Mouse (Mus musculus) liver, embryonic 13.5 days (tissue): Measurements from ENCODE around the gene Wdr61. TPM values are rescaled to one million over a fixed set of nuclear protein-coding genes. Genes with fewer than 3 reads are reported as not detected.

Experiments used
- ATAC-seq: fragments of 200-750 bp; cut with Nextera tagmentation; 2 replicates; pipeline ENCODE4 v1.8.0; 2017; ENCODE audit warnings: low read depth, mild to moderate bottlenecking, moderate number of reproducible peaks, moderate library complexity
- DNase-seq: peaks from one replicate; pipeline ENCODE4 v3.0.0; 2022
- H3K27ac ChIP-seq: fragments of 300-500 bp; sonication (generic); 2 replicates; pipeline ENCODE4 v1.5.1; 2015; ENCODE audit warnings: moderate library complexity, mild to moderate bottlenecking, inconsistent platforms
- H3K27me3 ChIP-seq: fragments of 300-500 bp; sonication (generic); 2 replicates; pipeline ENCODE4 v1.6.1; 2015; ENCODE audit warnings: mild to moderate bottlenecking, inconsistent platforms
- H3K36me3 ChIP-seq: fragments of 300-500 bp; sonication (generic); 2 replicates; pipeline ENCODE4 v1.6.1; 2015; ENCODE audit warnings: mild to moderate bottlenecking, inconsistent platforms
- H3K4me1 ChIP-seq: fragments of 300-500 bp; sonication (generic); replicated peaks from 2 replicates; pipeline ENCODE4 v1.6.1; 2015; ENCODE audit warnings: inconsistent platforms
- H3K4me2 ChIP-seq: fragments of 300-500 bp; sonication (generic); 2 replicates; pipeline ENCODE4 v1.6.1; 2015; ENCODE audit warnings: inconsistent platforms, mild to moderate bottlenecking, moderate library complexity
- H3K4me3 ChIP-seq: fragments of 300-500 bp; sonication (generic); replicated peaks from 2 replicates; pipeline ENCODE4 v1.5.1; 2015; ENCODE audit warnings: mild to moderate bottlenecking, inconsistent platforms
- H3K9ac ChIP-seq: fragments of 300-500 bp; sonication (generic); 2 replicates; pipeline ENCODE4 v1.6.1; 2015; ENCODE audit warnings: mild to moderate bottlenecking, inconsistent platforms
- H3K9me3 ChIP-seq: fragments of 300-500 bp; sonication (generic); replicated peaks from 2 replicates; pipeline ENCODE4 v1.6.1; 2016; ENCODE audit warnings: inconsistent platforms
- WGBS: fragments of 180-500 bp; shearing (Covaris S2); methylation state at CpG from one replicate; pipeline ENCODE4 v1.1.7; 2015; ENCODE audit not compliant: insufficient replicate concordance; 5-methylcytosine and 5-hydroxymethylcytosine counted together
- polyA plus RNA-seq: library from polyadenylated mRNA; unstranded; fragments of >200 nt; fragmentation: Nextera tagmentation; extraction: Ambion mirVana; gene quantifications from 2 replicates; pipeline ENCODE4 v1.2.1, GENCODE M21; 2015

Gene Wdr61
- polyA plus RNA-seq, 1 experiment from 2014 or later, result 118 TPM

DNA sequence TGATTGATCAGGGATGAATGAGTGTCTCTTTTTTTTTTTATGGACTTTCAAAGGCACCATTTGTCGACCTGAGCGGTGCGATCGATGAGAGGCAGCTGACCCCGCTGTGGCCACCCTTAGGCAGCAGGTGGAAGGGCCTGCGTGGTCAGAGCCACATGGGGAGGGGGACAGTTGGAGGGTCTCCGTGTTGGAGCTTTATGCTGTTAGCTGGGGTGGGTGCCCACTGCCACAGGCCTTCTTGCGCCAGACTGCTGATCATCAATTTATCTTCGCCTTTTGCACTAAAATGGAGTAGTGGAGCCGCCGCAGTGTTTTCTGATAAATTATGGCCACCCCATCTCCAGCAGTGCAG is 18.6 kb upstream of the Wdr61 start:
- H3K4me3 ChIP-seq, result no peak overlapping the region
- H3K27me3 ChIP-seq, result peaks cover 12% of the 10 kb centered on the region; the same call in 1 of the 2 replicates
- ATAC-seq (no peak), DNase-seq (no peak)
- H3K9me3 ChIP-seq, result no peaks in the 10 kb centered on the region
- H3K4me1 ChIP-seq, result no peaks in the 10 kb centered on the region
- no peaks in the 10 kb centered on the region for H3K36me3 ChIP-seq
- WGBS, result 61% methylated on average over 11 of the region's 11 CpGs
- no peak overlapping the region for H3K9ac ChIP-seq
- H3K27ac ChIP-seq, result no peak overlapping the region
- no peak overlapping the region for H3K4me2 ChIP-seq

DNA sequence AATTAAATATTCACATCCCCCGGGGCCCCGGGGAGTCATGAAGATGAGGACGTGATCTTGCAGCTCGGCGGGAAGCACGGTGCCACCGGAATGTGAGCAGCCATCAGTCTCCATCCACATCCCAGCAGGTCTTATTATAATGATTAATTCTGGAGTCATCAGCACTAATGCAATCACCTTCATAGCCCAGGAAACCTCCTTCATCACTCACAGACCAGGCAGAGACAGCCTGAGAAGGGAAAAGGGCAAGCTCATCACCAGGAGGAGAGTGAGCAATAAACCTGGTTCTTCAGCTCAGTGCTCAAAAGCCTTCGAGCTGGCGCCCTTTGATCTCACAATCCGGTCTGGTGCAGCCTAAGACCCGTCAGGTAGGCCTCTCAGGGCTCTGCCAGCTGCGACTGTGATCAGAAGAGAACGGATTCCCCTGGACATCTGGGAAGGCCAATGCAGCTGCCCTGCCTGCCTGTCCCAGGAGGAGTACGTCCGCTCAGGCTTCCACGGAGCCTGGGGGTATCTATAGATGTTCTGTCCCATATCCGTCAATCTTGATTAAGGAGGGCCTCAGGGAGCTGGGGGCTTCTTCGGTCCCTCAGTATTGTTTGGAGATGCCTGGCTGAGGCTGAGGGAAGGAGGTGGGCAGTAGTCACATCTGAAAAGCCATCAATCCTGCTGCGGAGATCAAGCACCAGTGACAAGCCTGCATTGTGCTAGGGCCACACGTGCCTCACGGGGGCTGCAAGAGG is 18.1 kb upstream of the Wdr61 start:
- H3K4me1 ChIP-seq, result no peaks in the 10 kb centered on the region
- peaks cover 12% of the 10 kb centered on the region; the same call in 1 of the 2 replicates for H3K27me3 ChIP-seq
- no peaks in the 10 kb centered on the region for H3K9me3 ChIP-seq
- no peak overlapping the region for H3K4me3 ChIP-seq
- no peak for ATAC-seq
- no peak overlapping the region for H3K27ac ChIP-seq
- WGBS, result 59% methylated on average over 21 of the region's 21 CpGs
- DNase-seq, result no peak
- H3K9ac ChIP-seq, result no peak overlapping the region
- H3K4me2 ChIP-seq, result no peak overlapping the region
- no peaks in the 10 kb centered on the region for H3K36me3 ChIP-seq

DNA sequence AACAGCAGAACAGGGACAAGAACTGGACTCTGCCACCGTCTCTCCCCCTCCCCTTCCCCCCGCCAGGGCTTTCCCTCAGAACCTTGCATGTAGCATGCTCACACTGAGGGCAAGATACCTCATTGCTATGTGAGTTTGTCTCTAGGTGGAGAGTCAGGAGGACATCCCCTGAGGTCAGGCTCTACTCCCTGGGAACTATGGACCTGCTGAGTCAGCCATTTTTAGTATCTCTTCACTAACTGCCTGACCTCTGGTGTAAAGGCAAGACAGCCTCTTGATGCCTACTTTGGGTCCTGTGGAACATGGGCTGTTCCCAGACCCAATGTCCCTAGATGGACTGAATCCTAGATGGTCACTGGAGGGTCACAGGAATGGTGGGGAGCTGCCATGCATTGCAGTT is 17.4 kb upstream of the Wdr61 start:
- H3K27ac ChIP-seq, result no peak overlapping the region
- no peak for ATAC-seq
- H3K4me3 ChIP-seq, result no peak overlapping the region
- WGBS, result 72% methylated on average over 2 of the region's 2 CpGs
- DNase-seq, result no peak
- H3K9ac ChIP-seq, result no peak overlapping the region
- no peaks in the 10 kb centered on the region for H3K4me1 ChIP-seq
- no peaks in the 10 kb centered on the region for H3K36me3 ChIP-seq
- peaks cover 12% of the 10 kb centered on the region; the same call in 1 of the 2 replicates for H3K27me3 ChIP-seq
- H3K4me2 ChIP-seq, result no peak overlapping the region
- no peaks in the 10 kb centered on the region for H3K9me3 ChIP-seq

DNA sequence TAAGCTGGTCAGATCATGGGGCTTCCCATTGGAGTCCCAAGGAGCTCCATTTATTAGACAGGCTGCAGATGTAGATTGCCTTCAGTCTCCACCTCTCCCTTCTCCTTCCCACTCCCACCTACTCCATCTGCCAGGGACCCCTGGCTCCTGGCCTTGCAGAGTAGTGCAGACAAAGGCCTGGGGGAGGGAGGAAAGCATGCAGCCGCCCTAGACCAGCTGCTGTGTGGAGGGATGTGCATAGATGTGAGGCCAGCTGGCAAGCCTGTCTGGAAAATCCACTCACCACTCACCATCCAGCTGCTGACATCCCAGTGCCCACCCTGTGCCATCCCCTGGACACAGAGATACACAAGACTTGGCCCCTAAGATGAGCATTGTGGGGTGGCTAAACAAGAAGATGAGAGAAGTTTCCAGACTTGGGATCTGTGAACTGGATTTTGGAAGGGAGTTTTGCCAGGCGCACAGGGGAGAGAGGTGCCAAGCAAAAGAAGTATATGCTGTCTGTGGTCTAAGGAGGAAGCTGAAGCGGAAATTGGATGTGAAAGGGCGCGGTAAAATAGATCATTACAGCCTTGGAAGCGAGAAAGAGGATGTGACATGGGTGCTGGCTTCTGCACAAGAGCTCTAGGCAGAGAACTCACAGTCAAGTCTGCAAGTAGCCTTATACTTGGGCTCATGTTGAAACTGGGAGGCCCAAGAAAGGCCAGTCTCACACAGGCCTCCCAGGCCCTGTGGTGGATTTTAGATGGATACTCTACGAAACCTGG is 16.1 kb upstream of the Wdr61 start:
- WGBS, result 60% methylated on average over 7 of the region's 7 CpGs

DNA sequence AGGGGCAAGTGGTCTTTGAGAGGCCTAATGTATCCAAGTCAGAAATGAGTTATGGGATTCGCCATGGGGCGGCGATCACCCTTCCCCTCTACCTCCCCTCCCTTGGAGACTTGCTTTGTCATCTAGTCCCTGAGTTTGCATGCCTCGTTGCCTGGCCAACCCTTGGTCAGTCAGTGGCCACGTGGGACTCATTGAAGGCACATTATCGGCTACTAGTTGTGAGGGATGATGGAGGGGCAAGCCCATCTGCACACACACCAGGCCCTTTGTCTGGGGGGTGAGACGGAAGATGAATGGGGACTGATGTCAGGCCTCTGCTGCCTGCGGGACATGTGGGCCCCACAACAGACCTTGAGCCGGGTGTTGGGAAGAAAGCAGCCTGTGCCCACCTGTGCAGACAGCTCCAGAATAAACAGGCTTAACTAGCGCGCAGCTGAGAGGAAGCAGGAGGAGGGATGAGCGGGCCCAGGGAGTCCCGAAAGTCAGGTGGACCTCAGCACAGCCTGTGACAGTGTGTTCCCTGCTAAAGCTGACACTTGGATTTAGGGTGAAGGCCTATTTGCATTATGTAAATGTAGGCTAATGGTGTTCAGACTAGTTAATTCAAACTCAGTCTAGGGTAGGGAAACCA is 11.5 kb upstream of the Wdr61 start:
- Histone ChIP-seq H3K36me3 (no peaks in the 10 kb centered on the region), H3K27ac (no peak overlapping the region), H3K9me3 (no peaks in the 10 kb centered on the region), H3K27me3 (no peaks in the 10 kb centered on the region), H3K9ac (no peak overlapping the region), H3K4me2 (no peak overlapping the region), H3K4me3 (no peak overlapping the region), H3K4me1 (no peaks in the 10 kb centered on the region)
- no peak for ATAC-seq
- 62% methylated on average over 13 of the region's 13 CpGs for WGBS
- DNase-seq, result no peak

More for the DNA sequence above, 16.1 kb upstream of the Wdr61 start:
- no peaks in the 10 kb centered on the region for H3K36me3 ChIP-seq
- no peak overlapping the region for H3K27ac ChIP-seq
- no peak overlapping the region for H3K4me3 ChIP-seq
- H3K27me3 ChIP-seq, result peaks cover 12% of the 10 kb centered on the region; the same call in 1 of the 2 replicates
- no peak overlapping the region for H3K9ac ChIP-seq
- no peaks in the 10 kb centered on the region for H3K4me1 ChIP-seq
- DNase-seq (no peak), ATAC-seq (no peak)
- H3K4me2 ChIP-seq, result no peak overlapping the region
- no peaks in the 10 kb centered on the region for H3K9me3 ChIP-seq

DNA sequence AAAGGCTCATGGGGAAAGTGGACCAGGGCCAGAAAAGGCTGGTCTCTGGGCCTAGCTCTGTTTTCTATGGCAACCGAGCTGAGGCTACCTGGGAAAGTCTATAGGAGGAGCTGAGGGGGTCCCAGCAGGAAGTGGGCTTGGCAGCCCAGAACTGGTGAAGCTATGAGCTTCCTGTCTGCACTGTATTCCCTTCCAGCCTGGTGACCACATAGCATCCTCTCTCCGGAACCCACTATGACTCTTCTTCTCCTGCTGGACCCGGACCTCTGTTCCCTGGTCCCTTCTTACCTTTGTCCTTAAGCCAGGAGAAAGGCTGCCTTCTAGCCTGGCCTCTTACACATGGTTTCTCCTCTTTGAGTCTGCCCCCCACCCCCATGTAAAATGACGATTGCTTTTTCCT is 9.6 kb upstream of the Wdr61 start:
- Histone ChIP-seq H3K27me3 (no peaks in the 10 kb centered on the region), H3K4me2 (no peak overlapping the region), H3K9ac (no peak overlapping the region), H3K36me3 (no peaks in the 10 kb centered on the region), H3K27ac (no peak overlapping the region), H3K4me3 (no peak overlapping the region), H3K9me3 (no peaks in the 10 kb centered on the region), H3K4me1 (no peaks in the 10 kb centered on the region)
- DNase-seq, result no peak
- WGBS, result 41% methylated on average over 4 of the region's 4 CpGs
- no peak for ATAC-seq

DNA sequence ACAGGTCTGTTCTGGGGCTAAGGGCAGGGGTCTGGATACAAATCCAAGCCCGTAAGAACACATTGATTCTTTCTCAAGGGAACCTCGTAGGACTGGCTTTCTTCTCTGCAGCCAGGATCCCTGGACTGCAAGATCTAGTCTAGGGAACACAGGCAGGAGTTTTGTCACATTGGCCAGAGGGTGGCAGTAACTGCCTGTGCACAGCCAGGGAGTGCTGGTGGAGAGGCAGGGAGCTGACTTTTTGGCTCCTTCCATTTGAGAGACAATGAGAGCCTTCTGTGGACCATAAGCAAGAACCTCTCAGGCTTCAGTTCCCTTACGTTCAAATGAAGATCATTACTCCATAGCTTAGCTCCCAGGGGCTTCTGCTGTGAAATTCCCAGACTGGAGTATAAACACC is 4.1 kb upstream of the Wdr61 start:
- Histone ChIP-seq H3K27ac (no peak overlapping the region), H3K9me3 (no peaks in the 10 kb centered on the region), H3K9ac (no peak overlapping the region), H3K27me3 (no peaks in the 10 kb centered on the region), H3K4me2 (no peak overlapping the region), H3K4me1 (peaks cover 18% of the 10 kb centered on the region), H3K4me3 (no peak overlapping the region), H3K36me3 (no peaks in the 10 kb centered on the region)
- no peak for ATAC-seq
- 38% methylated on average over 3 of the region's 3 CpGs for WGBS
- DNase-seq, result no peak

DNA sequence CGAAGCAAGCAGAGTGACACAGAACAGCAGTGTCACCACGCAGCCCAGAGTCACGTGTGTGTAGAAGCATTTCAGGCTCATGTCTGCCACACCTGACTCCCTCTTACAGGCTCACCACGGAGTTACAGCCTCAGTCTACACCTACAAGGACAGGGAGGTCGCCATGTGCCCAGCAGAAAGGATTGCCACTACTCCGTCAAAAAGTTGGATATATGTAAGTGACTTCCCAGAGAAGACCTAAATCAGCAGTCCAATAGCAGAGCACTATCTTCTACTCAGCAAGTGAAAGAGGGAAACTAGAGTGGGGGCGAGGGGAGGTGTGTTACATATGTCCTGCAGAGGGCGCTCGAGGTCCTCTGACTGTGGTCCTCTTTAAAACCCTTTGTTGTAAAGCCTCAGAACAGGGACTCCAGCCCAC is 2.0 kb upstream of the Wdr61 start:
- peak overlapping the region; percentile 30 for H3K4me2 ChIP-seq
- 0 out of 2 replicates have a peak overlapping the region, but pooled peaks have one; percentile 18 for H3K4me3 ChIP-seq
- peaks cover 30% of the 10 kb centered on the region for H3K4me1 ChIP-seq
- 16% methylated on average over 9 of the region's 9 CpGs for WGBS
- peak; percentile 55 for DNase-seq
- no peak for ATAC-seq
- H3K36me3 ChIP-seq, result peaks cover 2% of the 10 kb centered on the region; the same call in 1 of the 2 replicates
- no peak overlapping the region for H3K27ac ChIP-seq
- no peak overlapping the region; the same call in 1 of the 2 replicates for H3K9ac ChIP-seq
- no peaks in the 10 kb centered on the region for H3K9me3 ChIP-seq
- no peaks in the 10 kb centered on the region for H3K27me3 ChIP-seq

DNA sequence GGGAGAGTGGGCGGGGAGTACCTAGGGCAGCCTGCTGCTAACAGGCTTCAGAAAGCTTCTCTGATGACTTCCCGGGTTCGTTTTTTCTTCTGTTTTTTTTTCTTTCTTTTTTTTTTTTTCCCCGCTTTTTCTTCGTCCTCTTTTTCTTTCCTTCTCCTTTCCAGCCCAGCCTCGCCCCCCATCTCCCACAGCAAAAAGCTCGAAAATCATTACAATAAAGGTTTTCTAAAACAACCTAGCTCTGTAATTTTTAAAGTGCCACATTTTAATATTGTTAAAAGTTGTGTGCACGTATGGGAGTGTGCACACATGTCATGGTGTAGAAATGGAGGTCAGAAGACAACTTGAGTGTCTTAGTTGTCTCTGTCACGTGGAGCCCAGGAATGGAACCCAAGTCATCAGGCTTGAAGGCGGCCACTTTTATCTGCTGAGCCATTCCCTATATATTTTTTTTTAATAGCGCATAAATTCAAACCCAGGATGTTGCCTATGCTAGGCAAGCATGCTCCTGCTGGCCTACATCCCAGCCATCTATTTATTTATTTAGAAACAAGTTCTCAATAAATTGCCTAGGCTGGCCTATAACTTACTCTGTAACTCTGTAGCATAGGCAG is 427 bp upstream of the Wdr61 start:
- H3K9ac ChIP-seq, result peak overlapping the region; percentile 85
- H3K27ac ChIP-seq, result 0 out of 2 replicates have a peak overlapping the region, but pooled peaks have one; percentile 10
- DNase-seq (no peak), ATAC-seq (no peak)
- no peaks in the 10 kb centered on the region for H3K9me3 ChIP-seq
- no peaks in the 10 kb centered on the region for H3K27me3 ChIP-seq
- peak overlapping the region; percentile 87 for H3K4me3 ChIP-seq
- peaks cover 30% of the 10 kb centered on the region for H3K4me1 ChIP-seq
- H3K36me3 ChIP-seq, result peaks cover 13% of the 10 kb centered on the region
- peak overlapping the region; percentile 68 for H3K4me2 ChIP-seq
- WGBS, result 17% methylated on average over 11 of the region's 11 CpGs

DNA sequence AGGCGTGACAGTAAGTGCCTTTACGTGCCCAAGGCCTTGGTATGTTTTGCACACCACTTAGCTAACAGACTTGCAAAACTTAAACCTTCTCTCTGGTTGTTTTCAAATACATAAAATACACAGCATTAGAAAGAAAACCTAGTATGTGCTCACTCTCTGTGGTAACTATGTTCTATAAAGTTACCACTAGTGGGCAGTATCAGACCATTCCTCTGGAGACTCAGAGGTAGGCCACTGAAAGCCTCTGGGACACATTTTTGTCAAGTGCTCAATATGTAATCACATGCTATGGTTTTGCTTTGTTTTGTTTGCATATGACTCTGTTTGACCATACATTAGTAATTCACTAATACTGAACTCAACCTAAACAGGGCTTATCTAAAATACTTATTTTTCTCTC is 2.2 kb downstream of the Wdr61 start:
- Histone ChIP-seq H3K36me3 (peaks cover 39% of the 10 kb centered on the region), H3K4me3 (peak overlapping the region; percentile 87; the same call in 1 of the 2 replicates), H3K27me3 (no peaks in the 10 kb centered on the region), H3K4me1 (peaks cover 30% of the 10 kb centered on the region), H3K4me2 (peak overlapping the region; percentile 68), H3K27ac (no peak overlapping the region), H3K9ac (no peak overlapping the region), H3K9me3 (no peaks in the 10 kb centered on the region)
- ATAC-seq (no peak), DNase-seq (no peak)
- 66% methylated on average over 2 of the region's 2 CpGs for WGBS

DNA sequence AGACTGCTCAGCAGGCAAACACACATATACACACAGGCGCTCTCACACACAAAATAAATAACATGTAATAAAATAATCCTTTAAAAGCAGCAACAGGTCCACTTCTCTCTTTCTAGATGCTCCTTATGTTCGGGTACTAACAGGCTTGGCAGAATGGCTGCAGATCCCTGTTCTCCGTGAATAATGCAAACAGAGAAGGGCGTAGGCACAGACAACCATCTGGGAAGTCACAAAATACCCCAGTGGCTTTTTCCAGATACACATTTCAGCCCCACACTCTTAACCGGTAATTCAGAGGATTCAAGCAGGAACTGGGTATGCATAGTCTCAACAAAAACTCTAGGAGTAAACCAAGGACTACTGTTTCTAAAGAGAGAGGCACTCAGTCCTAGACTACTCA is 8.0 kb downstream of the Wdr61 start:
- no peak for DNase-seq
- H3K4me2 ChIP-seq, result no peak overlapping the region
- H3K4me1 ChIP-seq, result no peaks in the 10 kb centered on the region
- H3K9ac ChIP-seq, result no peak overlapping the region
- ATAC-seq, result no peak
- peaks cover 96% of the 10 kb centered on the region for H3K36me3 ChIP-seq
- no peaks in the 10 kb centered on the region for H3K27me3 ChIP-seq
- 72% methylated on average over 5 of the region's 5 CpGs for whole genome bisulfite sequencing
- H3K9me3 ChIP-seq, result no peaks in the 10 kb centered on the region
- no peak overlapping the region for H3K4me3 ChIP-seq
- no peak overlapping the region for H3K27ac ChIP-seq
